Mouse (Mus musculus): ENCODE data around the gene Mroh8. TPM values are rescaled to one million over a fixed set of nuclear protein-coding genes. Genes with fewer than 3 reads are reported as not detected.

Mroh8 gene
- polyA plus RNA-seq, 1 experiment from 2014 or later, result 0.74 TPM

- Histone ChIP-seq H3K9ac (no peak overlapping the region), H3K4me1 (peaks cover 30% of the 10 kb centered on the region), H3K4me3 (no peak overlapping the region), H3K27me3 (replicated peaks) (no peaks in the 10 kb centered on the region), H3K27ac (no peak overlapping the region), H3K9me3 (no peaks in the 10 kb centered on the region), H3K36me3 (replicated peaks) (peaks cover 21% of the 10 kb centered on the region), H3K4me2 (no peak overlapping the region)
- ATAC-seq (replicated peaks), result no peak
- WGBS, result 86% methylated on average over 6 of the region's 6 CpGs
These were observed 31.8 kb upstream of the Mroh8 start for GRCm38 (mm10) chr2:157310963-157311637.

DNA sequence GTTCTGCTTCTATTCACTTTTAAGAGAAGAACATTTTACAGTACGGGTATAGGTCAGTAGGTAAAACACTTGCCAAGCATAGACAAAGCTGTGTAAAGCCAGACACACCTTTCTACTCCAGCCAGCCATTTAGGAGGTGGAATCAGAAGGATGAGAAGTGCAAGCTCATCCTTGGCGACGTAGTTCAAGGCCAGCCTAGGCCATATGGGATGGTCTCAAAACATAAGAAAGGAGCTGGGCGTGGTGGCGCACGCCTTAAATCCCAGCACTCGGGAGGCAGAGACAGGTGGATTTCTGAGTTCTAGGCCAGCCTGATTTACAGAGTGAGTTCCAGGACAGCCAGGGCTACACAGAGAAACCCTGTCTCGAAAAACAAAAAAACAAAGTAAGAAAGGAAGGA is 30.3 kb upstream of the Mroh8 start:
- 96% methylated on average over 8 of the region's 8 CpGs for WGBS
- no peak for ATAC-seq (replicated peaks)

GRCm38 (mm10) chr2:157308273-157308917 is 29.0 kb upstream of the Mroh8 start:
- peaks cover 21% of the 10 kb centered on the region for H3K36me3 ChIP-seq (replicated peaks)
- ATAC-seq (replicated peaks), result no peak
- 82% methylated on average over 2 of the region's 2 CpGs for WGBS

More for the DNA sequence above, 30.3 kb upstream of the Mroh8 start:
- Histone ChIP-seq H3K36me3 (replicated peaks) (peaks cover 21% of the 10 kb centered on the region), H3K4me2 (no peak overlapping the region), H3K4me3 (no peak overlapping the region), H3K27me3 (replicated peaks) (no peaks in the 10 kb centered on the region), H3K27ac (no peak overlapping the region), H3K4me1 (peaks cover 23% of the 10 kb centered on the region), H3K9me3 (no peaks in the 10 kb centered on the region), H3K9ac (no peak overlapping the region)

GRCm38 (mm10) chr2:157307715-157308265 is 28.4 kb upstream of the Mroh8 start:
- no peak overlapping the region for H3K4me3 ChIP-seq
- H3K27me3 ChIP-seq (replicated peaks), result no peaks in the 10 kb centered on the region
- no peak overlapping the region for H3K9ac ChIP-seq
- H3K9me3 ChIP-seq, result no peaks in the 10 kb centered on the region
- no peak for ATAC-seq (replicated peaks)
- peaks cover 5% of the 10 kb centered on the region for H3K4me1 ChIP-seq
- WGBS, result 71% methylated on average over 4 of the region's 4 CpGs
- no peak overlapping the region for H3K4me2 ChIP-seq
- H3K36me3 ChIP-seq (replicated peaks), result peaks cover 21% of the 10 kb centered on the region
- H3K27ac ChIP-seq, result peak overlapping the region; percentile 41

More at GRCm38 (mm10) chr2:157308273-157308917, 29.0 kb upstream of the Mroh8 start:
- Histone ChIP-seq H3K4me2 (no peak overlapping the region), H3K27ac (peak overlapping the region; percentile 41), H3K4me1 (peaks cover 11% of the 10 kb centered on the region), H3K9me3 (no peaks in the 10 kb centered on the region), H3K4me3 (no peak overlapping the region), H3K27me3 (replicated peaks) (no peaks in the 10 kb centered on the region), H3K9ac (no peak overlapping the region)

- WGBS, result 80% methylated on average over 7 of the region's 7 CpGs
- Histone ChIP-seq H3K27ac (peak overlapping the region; percentile 44; the same call in 1 of the 2 replicates), H3K9ac (no peak overlapping the region), H3K9me3 (no peaks in the 10 kb centered on the region), H3K4me3 (no peak overlapping the region), H3K4me1 (no peaks in the 10 kb centered on the region), H3K36me3 (replicated peaks) (peaks cover 25% of the 10 kb centered on the region), H3K27me3 (replicated peaks) (no peaks in the 10 kb centered on the region), H3K4me2 (no peak overlapping the region)
- ATAC-seq (replicated peaks), result no peak
These were observed 27.0 kb upstream of the Mroh8 start for GRCm38 (mm10) chr2:157306091-157307032.

DNA sequence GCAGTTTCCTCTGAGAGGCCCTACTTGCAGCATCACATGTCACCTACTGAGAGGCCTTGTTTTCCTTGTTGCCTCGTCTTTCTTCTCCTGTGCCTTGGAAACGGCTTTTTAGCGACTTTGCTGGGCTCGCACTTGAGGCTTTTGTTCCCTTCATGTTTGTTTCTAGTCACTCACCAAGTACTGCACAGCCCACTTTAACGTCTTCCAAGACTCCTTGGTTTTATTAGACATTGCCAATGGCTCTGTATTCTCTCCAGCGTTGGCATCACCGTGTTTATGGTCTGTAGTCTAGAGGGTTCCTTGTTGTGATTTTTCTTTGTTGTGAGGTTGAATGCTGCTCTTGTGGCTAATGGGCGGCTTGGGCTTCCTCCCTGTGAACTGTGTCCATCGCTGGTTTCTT is 23.7 kb upstream of the Mroh8 start:
- H3K27ac ChIP-seq, result peak overlapping the region; percentile 17; the same call in 1 of the 2 replicates
- 52% methylated on average over 9 of the region's 9 CpGs for WGBS

DNA sequence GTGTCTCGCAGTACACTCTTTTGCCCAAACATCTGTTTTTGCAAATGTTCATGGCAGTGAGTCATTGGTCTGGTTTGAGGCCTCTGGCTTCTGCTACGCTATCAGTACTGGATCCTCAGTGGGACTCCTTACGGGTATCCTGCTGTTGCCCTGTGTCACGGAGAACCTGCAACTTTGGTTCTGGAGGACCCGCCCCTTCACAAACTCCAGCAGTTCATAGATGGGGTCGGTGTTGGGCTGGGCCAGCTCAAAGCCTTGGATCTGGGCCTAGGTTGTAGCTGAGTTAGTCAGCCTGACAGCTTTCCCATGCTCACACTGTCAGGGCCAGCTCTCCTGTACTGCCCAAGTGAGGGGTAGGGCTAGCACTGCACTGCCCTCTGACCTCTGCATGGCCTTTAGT is 20.7 kb upstream of the Mroh8 start:
- H3K9me3 ChIP-seq, result no peaks in the 10 kb centered on the region
- ATAC-seq (replicated peaks), result no peak
- 94% methylated on average over 6 of the region's 6 CpGs for WGBS
- H3K36me3 ChIP-seq (replicated peaks), result peaks cover 49% of the 10 kb centered on the region
- H3K27me3 ChIP-seq (replicated peaks), result no peaks in the 10 kb centered on the region
- no peak overlapping the region for H3K9ac ChIP-seq
- no peaks in the 10 kb centered on the region for H3K4me1 ChIP-seq
- H3K4me3 ChIP-seq, result no peak overlapping the region
- H3K27ac ChIP-seq, result no peak overlapping the region
- H3K4me2 ChIP-seq, result no peak overlapping the region

More for the DNA sequence above, 23.7 kb upstream of the Mroh8 start:
- Histone ChIP-seq H3K4me1 (no peaks in the 10 kb centered on the region), H3K9ac (no peak overlapping the region), H3K36me3 (replicated peaks) (peaks cover 35% of the 10 kb centered on the region), H3K27me3 (replicated peaks) (no peaks in the 10 kb centered on the region), H3K9me3 (no peaks in the 10 kb centered on the region), H3K4me2 (no peak overlapping the region), H3K4me3 (no peak overlapping the region)
- no peak for ATAC-seq (replicated peaks)

- H3K9ac ChIP-seq, result no peak overlapping the region
- peaks cover 64% of the 10 kb centered on the region for H3K36me3 ChIP-seq (replicated peaks)
These were observed 16.8 kb upstream of the Mroh8 start for GRCm38 (mm10) chr2:157296105-157296689.

GRCm38 (mm10) chr2:157292093-157292492 is 12.7 kb upstream of the Mroh8 start:
- no peak for ATAC-seq (replicated peaks)
- Histone ChIP-seq H3K9me3 (no peaks in the 10 kb centered on the region), H3K36me3 (replicated peaks) (peaks cover 46% of the 10 kb centered on the region), H3K4me3 (no peak overlapping the region), H3K9ac (no peak overlapping the region), H3K4me1 (peaks cover 5% of the 10 kb centered on the region; the same call in 1 of the 2 replicates), H3K27me3 (replicated peaks) (no peaks in the 10 kb centered on the region), H3K27ac (no peak overlapping the region), H3K4me2 (no peak overlapping the region)
- 14% methylated on average over 2 of the region's 2 CpGs for WGBS

More at GRCm38 (mm10) chr2:157296105-157296689, 16.8 kb upstream of the Mroh8 start:
- 68% methylated on average over 7 of the region's 7 CpGs for WGBS
- Histone ChIP-seq H3K9me3 (no peaks in the 10 kb centered on the region), H3K4me1 (no peaks in the 10 kb centered on the region), H3K4me2 (no peak overlapping the region), H3K27ac (0 out of 2 replicates have a peak overlapping the region, but pooled peaks have one; percentile 6), H3K27me3 (replicated peaks) (no peaks in the 10 kb centered on the region), H3K4me3 (no peak overlapping the region)
- no peak for ATAC-seq (replicated peaks)

GRCm38 (mm10) chr2:157288996-157289395 is 9.6 kb upstream of the Mroh8 start:
- H3K9ac ChIP-seq, result no peak overlapping the region
- no peaks in the 10 kb centered on the region for H3K9me3 ChIP-seq
- WGBS, result 88% methylated on average over 5 of the region's 5 CpGs
- peaks cover 5% of the 10 kb centered on the region; the same call in 1 of the 2 replicates for H3K4me1 ChIP-seq
- H3K27ac ChIP-seq, result no peak overlapping the region
- no peak for ATAC-seq (replicated peaks)
- H3K4me3 ChIP-seq, result no peak overlapping the region
- H3K36me3 ChIP-seq (replicated peaks), result peaks cover 48% of the 10 kb centered on the region
- no peaks in the 10 kb centered on the region for H3K27me3 ChIP-seq (replicated peaks)
- no peak overlapping the region for H3K4me2 ChIP-seq

GRCm38 (mm10) chr2:157287542-157287941 is 8.2 kb upstream of the Mroh8 start:
- ATAC-seq (replicated peaks), result no peak; the same call in 1 of the 2 replicates
- H3K4me2 ChIP-seq, result no peak overlapping the region
- peaks cover 38% of the 10 kb centered on the region for H3K36me3 ChIP-seq (replicated peaks)
- H3K9ac ChIP-seq, result no peak overlapping the region
- no peaks in the 10 kb centered on the region for H3K27me3 ChIP-seq (replicated peaks)
- H3K27ac ChIP-seq, result no peak overlapping the region
- WGBS, result 23% methylated on average over 3 of the region's 3 CpGs
- no peaks in the 10 kb centered on the region for H3K9me3 ChIP-seq
- H3K4me3 ChIP-seq, result no peak overlapping the region
- peaks cover 5% of the 10 kb centered on the region; the same call in 1 of the 2 replicates for H3K4me1 ChIP-seq

All from midbrain, embryonic 15.5 days (tissue).